Mouse (Mus musculus) forebrain, embryonic 16.5 days (tissue): ENCODE data around the gene Rab6b. TPM values are rescaled to one million over a fixed set of nuclear protein-coding genes. Genes with fewer than 3 reads are reported as not detected.
"Not testable (repeated sequence)": the region's sequence is repeated elsewhere in the genome, so short reads cannot be mapped to it uniquely, and the experiment has no call there.

ENCODE experiments used
- ATAC-seq: fragments of 200-750 bp; cut with Nextera tagmentation; 2 replicates; pipeline ENCODE4 v1.8.0; 2017; ENCODE audit warnings: mild to moderate bottlenecking, moderate library complexity
- H3K27ac ChIP-seq: fragments of 300-500 bp; sonication (generic); 2 replicates; pipeline ENCODE4 v1.5.1; 2014; ENCODE audit warnings: low read length, control low read depth
- H3K27me3 ChIP-seq: fragments of 300-500 bp; sonication (generic); replicated peaks from 2 replicates; pipeline ENCODE4 v1.6.1; 2014; ENCODE audit warnings: low read length; ENCODE audit not compliant: control insufficient read depth, insufficient read depth
- H3K36me3 ChIP-seq: fragments of 300-500 bp; sonication (generic); 2 replicates; pipeline ENCODE4 v1.6.1; 2014; ENCODE audit not compliant: control insufficient read depth, insufficient read depth
- H3K4me1 ChIP-seq: fragments of 300-500 bp; sonication (generic); replicated peaks from 2 replicates; pipeline ENCODE4 v1.6.1; 2014; ENCODE audit warnings: low read length; ENCODE audit not compliant: control insufficient read depth, insufficient read depth
- H3K4me2 ChIP-seq: fragments of 300-500 bp; sonication (generic); 2 replicates; pipeline ENCODE4 v1.6.1; 2014; ENCODE audit warnings: mild to moderate bottlenecking, low read length, control low read depth
- H3K4me3 ChIP-seq: fragments of 300-500 bp; sonication (generic); replicated peaks from 2 replicates; pipeline ENCODE4 v1.5.1; 2014; ENCODE audit warnings: mild to moderate bottlenecking, low read length, control low read depth
- H3K9ac ChIP-seq: fragments of 300-500 bp; sonication (generic); replicated peaks from 2 replicates; pipeline ENCODE4 v1.6.1; 2014; ENCODE audit warnings: low read depth, low read length, control low read depth
- H3K9me3 ChIP-seq: fragments of 300-500 bp; sonication (generic); 2 replicates; pipeline ENCODE4 v1.6.1; 2016; ENCODE audit warnings: low read length; ENCODE audit not compliant: control insufficient read depth
- WGBS: fragments of 180-500 bp; shearing (Covaris S2); extraction: QIAGEN DNeasy Blood & Tissue Kit; methylation state at CpG from one replicate; pipeline ENCODE4 v1.1.7; 2014; 5-methylcytosine and 5-hydroxymethylcytosine counted together
- polyA plus RNA-seq: library from polyadenylated mRNA; unstranded; fragments of >200 nt; fragmentation: Nextera tagmentation; extraction: Ambion mirVana; gene quantifications from 2 replicates; pipeline ENCODE4 v1.2.1, GENCODE M21; 2015

Rab6b gene
- polyA plus RNA-seq, 1 experiment from 2014 or later: 77.9 TPM

DNA sequence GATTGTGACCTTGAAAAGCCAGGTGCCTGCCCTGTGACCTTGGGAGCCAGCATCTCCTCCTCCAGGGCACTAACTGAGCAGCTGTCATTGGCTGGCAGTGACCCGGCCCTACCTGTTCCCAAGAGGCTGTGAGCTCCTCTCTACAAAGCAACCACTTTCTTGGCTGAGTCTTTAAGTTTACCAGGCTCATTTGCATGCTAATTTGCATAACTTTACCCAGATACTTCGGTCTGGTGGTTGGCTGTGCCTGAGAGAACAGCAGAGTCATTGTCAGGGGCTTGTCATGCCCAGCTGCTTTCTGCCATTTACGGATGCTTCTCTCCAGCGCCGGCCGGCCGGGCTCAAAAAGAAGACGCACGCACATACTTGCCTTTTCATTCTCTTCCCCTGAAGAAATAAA lies 35.1 kb downstream of the Rab6b start:
- peak overlapping the region; percentile 47 for H3K4me2 ChIP-seq
- H3K9me3 ChIP-seq: no peaks in the 10 kb centered on the region
- H3K9ac ChIP-seq: no peak overlapping the region
- H3K4me1 ChIP-seq: peaks cover 37% of the 10 kb centered on the region
- WGBS: 3% methylated on average over 9 of the region's 9 CpGs
- H3K4me3 ChIP-seq: peak overlapping the region; percentile 22; the same call in 1 of the 2 replicates
- ATAC-seq: peak; percentile 88
- H3K36me3 ChIP-seq: peaks cover 3% of the 10 kb centered on the region; the same call in 1 of the 2 replicates
- peak overlapping the region; percentile 53 for H3K27ac ChIP-seq
- H3K27me3 ChIP-seq: no peaks in the 10 kb centered on the region

DNA sequence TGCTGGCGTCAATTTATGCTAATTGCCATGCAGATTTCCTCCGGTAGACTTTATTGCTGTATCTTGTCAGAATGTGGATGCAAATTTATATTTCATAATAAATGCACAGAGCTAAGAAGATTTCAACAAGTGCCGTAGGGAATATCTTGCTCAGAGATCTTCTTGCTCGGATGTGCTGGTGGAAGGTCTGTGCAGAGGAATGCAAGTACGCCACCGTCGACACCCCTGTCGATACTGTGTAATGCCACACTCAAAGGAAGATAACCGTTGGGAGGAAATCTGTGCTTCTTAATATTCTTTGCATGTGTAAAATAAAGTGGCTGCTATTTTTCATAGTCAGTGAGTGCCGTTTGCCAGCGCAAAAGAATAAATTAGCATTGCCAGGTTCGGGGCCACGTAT lies 35.5 kb downstream of the Rab6b start:
- Histone ChIP-seq H3K9me3 (no peaks in the 10 kb centered on the region), H3K4me1 (peaks cover 37% of the 10 kb centered on the region), H3K4me3 (peak overlapping the region; percentile 22; the same call in 1 of the 2 replicates), H3K36me3 (peaks cover 3% of the 10 kb centered on the region; the same call in 1 of the 2 replicates), H3K27me3 (no peaks in the 10 kb centered on the region), H3K9ac (no peak overlapping the region), H3K27ac (peak overlapping the region; percentile 53), H3K4me2 (peak overlapping the region; percentile 47)
- ATAC-seq: peak; percentile 55
- 18% methylated on average over 13 of the region's 13 CpGs for WGBS

DNA sequence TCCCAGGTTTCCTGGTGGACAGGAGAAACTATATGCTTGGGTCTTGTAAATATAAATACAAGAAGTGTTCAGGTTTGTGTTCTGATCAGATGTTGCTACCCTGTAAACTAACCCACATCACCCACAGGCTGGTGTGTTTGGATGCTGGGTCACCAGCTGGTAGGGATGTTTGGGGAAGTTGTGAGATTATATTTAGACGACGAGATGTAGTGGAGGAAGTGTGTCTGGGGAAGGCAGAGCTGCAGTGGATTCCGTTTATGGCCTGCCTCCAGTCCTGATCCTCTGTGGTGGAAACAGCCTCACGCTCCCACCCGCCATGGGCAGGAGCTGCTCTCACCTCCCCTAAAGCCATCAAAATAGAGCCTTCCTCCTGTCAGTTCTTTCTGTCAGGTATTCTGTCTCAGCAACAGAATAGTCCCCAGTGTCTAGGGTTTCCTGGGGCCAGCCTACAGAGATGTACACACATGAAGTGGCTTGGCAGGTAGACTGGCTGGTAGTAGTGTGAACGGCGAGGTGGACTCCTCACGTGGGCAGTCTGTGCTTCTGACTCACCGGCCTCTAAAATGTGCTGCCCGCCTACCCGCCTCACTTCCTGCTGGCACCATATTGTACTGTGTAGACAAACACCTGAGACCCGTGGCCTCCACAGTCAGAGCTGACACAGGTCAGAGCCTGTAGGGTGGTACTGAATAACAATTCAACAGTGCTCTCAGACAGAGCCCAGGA lies 37.6 kb downstream of the Rab6b start:
- H3K9me3 ChIP-seq: no peaks in the 10 kb centered on the region
- H3K27me3 ChIP-seq: no peaks in the 10 kb centered on the region
- ATAC-seq: no peak
- H3K4me1 ChIP-seq: peaks cover 40% of the 10 kb centered on the region
- H3K9ac ChIP-seq: no peak overlapping the region
- H3K4me2 ChIP-seq: no peak overlapping the region
- H3K27ac ChIP-seq: no peak overlapping the region
- H3K36me3 ChIP-seq: no peaks in the 10 kb centered on the region
- no peak overlapping the region for H3K4me3 ChIP-seq
- WGBS: 93% methylated on average over 11 of the region's 12 CpGs

DNA sequence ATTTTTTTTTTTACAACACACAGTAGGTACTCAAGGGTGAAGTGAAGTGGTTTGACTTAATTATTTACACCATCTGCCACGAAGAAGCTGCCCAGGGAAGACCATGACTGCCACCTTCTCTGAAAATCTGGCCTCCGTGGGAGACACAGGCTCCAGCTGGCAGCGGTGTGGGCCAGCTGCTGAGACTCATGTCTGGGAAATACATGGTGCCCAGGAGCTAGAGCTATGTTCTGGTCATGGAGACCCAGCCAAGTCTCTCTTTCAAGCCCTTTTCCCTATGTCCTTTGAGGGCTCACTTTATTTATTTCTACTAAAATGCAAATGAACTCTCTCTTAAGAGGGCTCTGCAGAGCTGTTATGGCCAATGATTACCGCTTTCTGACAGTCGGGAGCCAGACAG lies 41.7 kb downstream of the Rab6b start:
- H3K27ac ChIP-seq: peak overlapping the region; percentile 2; the same call in 1 of the 2 replicates
- H3K4me3 ChIP-seq: no peak overlapping the region
- no peaks in the 10 kb centered on the region for H3K9me3 ChIP-seq
- peak; percentile 72 for ATAC-seq
- no peaks in the 10 kb centered on the region for H3K27me3 ChIP-seq
- no peak overlapping the region for H3K4me2 ChIP-seq
- H3K4me1 ChIP-seq: peaks cover 5% of the 10 kb centered on the region
- WGBS: 41% methylated on average over 5 of the region's 5 CpGs
- H3K9ac ChIP-seq: no peak overlapping the region
- no peaks in the 10 kb centered on the region for H3K36me3 ChIP-seq

DNA sequence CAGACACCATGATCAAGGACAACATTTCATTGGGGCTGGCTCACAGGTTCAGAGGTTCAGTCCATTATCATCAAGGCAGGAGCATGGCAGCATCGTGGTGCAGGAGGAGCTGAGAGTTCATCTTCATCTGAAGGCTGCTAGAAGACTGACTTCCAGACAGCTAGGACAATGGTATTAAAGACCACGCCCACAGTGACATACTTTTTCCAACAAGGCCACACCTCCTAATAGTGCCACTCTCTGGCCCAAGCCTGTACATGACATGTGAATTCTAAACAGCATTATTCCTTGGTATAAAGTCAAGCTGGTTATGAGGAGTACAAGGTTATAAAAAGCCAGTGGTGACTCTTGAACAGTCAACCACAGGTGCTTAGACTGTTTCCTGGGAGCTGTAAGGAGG lies 43.0 kb downstream of the Rab6b start:
- H3K9ac ChIP-seq: no peak overlapping the region
- ATAC-seq: no peak
- peaks cover 4% of the 10 kb centered on the region; the same call in 1 of the 2 replicates for H3K4me1 ChIP-seq
- 92% methylated on average over 2 of the region's 2 CpGs for WGBS
- no peak overlapping the region for H3K4me3 ChIP-seq
- H3K27me3 ChIP-seq: no peaks in the 10 kb centered on the region
- H3K36me3 ChIP-seq: no peaks in the 10 kb centered on the region
- H3K4me2 ChIP-seq: no peak overlapping the region
- H3K27ac ChIP-seq: no peak overlapping the region
- H3K9me3 ChIP-seq: no peaks in the 10 kb centered on the region

DNA sequence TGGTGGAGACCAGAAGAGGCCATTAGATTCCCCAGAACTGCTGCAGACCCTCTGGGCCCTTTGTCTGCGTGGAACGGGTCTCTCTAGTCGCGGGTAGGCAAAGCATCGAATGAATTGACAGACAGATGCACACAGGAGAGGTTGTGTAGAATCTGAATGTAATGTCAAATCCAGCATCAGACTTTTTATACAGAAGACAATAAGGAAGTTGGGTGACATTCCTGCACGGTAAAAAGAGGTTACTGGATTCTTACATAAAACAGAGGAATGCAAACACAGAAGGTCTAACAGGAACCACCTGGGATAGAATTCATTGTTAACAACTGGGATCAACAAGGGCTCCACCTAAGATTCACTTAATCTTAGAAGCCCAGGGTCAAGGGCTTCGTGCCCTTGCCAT lies 43.6 kb downstream of the Rab6b start:
- H3K4me2 ChIP-seq, H3K27me3 ChIP-seq, H3K9ac ChIP-seq, H3K36me3 ChIP-seq, ATAC-seq, H3K9me3 ChIP-seq, H3K27ac ChIP-seq, H3K4me1 ChIP-seq, H3K4me3 ChIP-seq: not testable (repeated sequence)
- WGBS: 90% methylated on average over 7 of the region's 7 CpGs

DNA sequence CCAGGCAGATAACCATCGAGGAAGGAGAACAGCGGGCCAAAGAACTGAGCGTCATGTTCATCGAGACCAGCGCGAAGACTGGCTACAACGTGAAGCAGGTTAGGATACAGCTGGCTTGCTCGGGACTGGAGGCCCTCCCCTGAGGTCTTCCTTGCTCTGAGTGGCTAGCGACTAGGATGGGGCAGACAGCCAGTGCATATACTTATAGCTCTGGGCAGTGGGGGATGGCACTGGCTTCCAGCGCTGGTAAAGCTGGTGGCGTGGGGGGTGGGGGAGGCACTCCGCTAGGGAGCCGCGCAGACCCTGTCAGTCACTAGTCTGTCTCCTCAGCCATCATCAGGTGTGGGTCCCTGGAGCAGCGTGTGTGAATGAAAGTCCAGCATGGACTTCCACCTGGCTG lies 52.2 kb downstream of the Rab6b start:
- H3K27ac ChIP-seq: no peak overlapping the region
- H3K9me3 ChIP-seq: no peaks in the 10 kb centered on the region
- H3K36me3 ChIP-seq: peaks cover 9% of the 10 kb centered on the region; the same call in 1 of the 2 replicates
- no peak for ATAC-seq
- no peaks in the 10 kb centered on the region for H3K27me3 ChIP-seq
- no peak overlapping the region for H3K4me2 ChIP-seq
- H3K4me1 ChIP-seq: 0 out of 2 replicates have a peak, but pooled peaks cover 2% of the 10 kb centered on the region
- no peak overlapping the region for H3K9ac ChIP-seq
- H3K4me3 ChIP-seq: no peak overlapping the region
- WGBS: 74% methylated on average over 15 of the region's 15 CpGs

DNA sequence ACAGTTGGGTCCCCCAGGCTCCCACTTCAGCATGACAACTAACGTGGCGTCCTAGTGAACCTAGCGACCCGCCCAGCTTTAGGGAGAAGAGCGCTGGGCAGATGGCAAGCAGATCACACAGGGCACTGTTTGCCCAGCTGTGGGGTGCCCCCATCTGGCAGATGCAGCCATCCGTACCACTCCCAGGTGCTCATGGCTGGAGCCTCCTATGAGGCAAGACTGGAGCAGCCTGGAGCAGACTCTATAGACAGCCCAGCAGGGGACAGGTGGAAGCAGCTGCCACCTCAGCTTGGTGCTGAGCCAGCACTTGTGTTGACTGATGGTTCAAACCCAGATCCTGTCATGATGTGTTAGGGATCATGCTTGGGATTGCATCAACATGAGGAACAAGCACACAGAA lies 56.5 kb downstream of the Rab6b start:
- H3K4me3 ChIP-seq: no peak overlapping the region
- 0 out of 2 replicates have a peak, but pooled peaks cover 2% of the 10 kb centered on the region for H3K4me1 ChIP-seq
- WGBS: 79% methylated on average over 6 of the region's 6 CpGs
- peaks cover 9% of the 10 kb centered on the region; the same call in 1 of the 2 replicates for H3K36me3 ChIP-seq
- H3K27me3 ChIP-seq: no peaks in the 10 kb centered on the region
- H3K9me3 ChIP-seq: no peaks in the 10 kb centered on the region
- H3K27ac ChIP-seq: no peak overlapping the region
- ATAC-seq: 0 out of 2 replicates have a peak, but pooled peaks have one; percentile 26
- H3K9ac ChIP-seq: no peak overlapping the region
- no peak overlapping the region for H3K4me2 ChIP-seq

DNA sequence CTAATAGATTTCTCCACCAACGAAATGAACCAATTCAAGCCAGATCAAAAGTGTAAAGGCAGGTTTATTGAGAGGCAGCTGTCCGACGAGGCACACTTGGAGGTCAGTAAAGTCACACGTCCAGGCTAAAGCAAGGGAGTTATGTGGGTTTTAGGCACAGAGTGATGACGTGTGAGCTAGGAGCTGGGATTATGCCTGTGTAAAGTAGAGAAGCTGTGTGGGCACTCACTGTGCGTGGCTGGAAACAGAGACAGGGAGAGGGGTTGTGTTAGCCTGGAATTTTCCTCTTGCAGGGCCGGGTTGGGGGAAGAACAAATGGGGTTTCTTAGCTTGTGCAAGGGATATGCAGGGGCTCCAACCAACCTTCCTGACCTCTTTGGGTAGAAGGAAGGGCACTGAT lies 57.2 kb downstream of the Rab6b start:
- ATAC-seq: no peak
- H3K9me3 ChIP-seq: no peaks in the 10 kb centered on the region
- no peak overlapping the region for H3K4me3 ChIP-seq
- 62% methylated on average over 7 of the region's 7 CpGs for WGBS
- 0 out of 2 replicates have a peak, but pooled peaks cover 2% of the 10 kb centered on the region for H3K4me1 ChIP-seq
- no peak overlapping the region for H3K4me2 ChIP-seq
- H3K27me3 ChIP-seq: no peaks in the 10 kb centered on the region
- H3K27ac ChIP-seq: no peak overlapping the region
- H3K9ac ChIP-seq: no peak overlapping the region
- peaks cover 9% of the 10 kb centered on the region; the same call in 1 of the 2 replicates for H3K36me3 ChIP-seq
